Mouse (Mus musculus): ENCODE measurements around the gene Npas2. TPM values are rescaled to one million over a fixed set of nuclear protein-coding genes. Genes with fewer than 3 reads are reported as not detected.
A peak's percentile ranks its signal among the peaks of the same experiment; 100 is the strongest.

Npas2 gene
- 10 to 100 TPM; 65.7 to 75.6 TPM for total RNA-seq (2021)
- long read RNA-seq, experiment 1, full-length matches to known transcripts: 7 of 73 reads
- long read RNA-seq, experiment 1, partial matches to known transcripts: 44 of 73 reads
- long read RNA-seq, experiment 1, other reads (novel, unspliced or antisense): 22 of 73 reads
- long read RNA-seq, experiment 2, full-length matches to known transcripts: 4 of 39 reads
- long read RNA-seq, experiment 2, partial matches to known transcripts: 8 of 39 reads
- long read RNA-seq, experiment 2, other reads (novel, unspliced or antisense): 27 of 39 reads

GRCm38 (mm10) chr1:39192997-39193861, at the start of gene Npas2:
Npas2 (plus strand) TSS chr1:39193731.
- peak; percentile 49 to 57 for DNase-seq (ENCODE audit: extremely low spot score in 1 of 2, low spot score in 2 of 2)
- intact Hi-C loops (cut with DNase I): loop anchor here (1.0 to 10.0 kb wide), 5 partner anchors 16 to 342 kb away; partner anchors contain the start of gene Cnot11
- H3K4me3 ChIP-seq: peak within 1 kb of the TSS; percentile 73
- H3K27ac ChIP-seq: peak within 1 kb of the TSS; percentile 96
- TF ChIP-seq CTCF (IDR thresholded peaks at IDR 0.05): no peak

- Histone ChIP-seq H3K27ac (no peak overlapping the region), H3K4me3 (no peak overlapping the region)
- no peak for TF ChIP-seq CTCF (IDR thresholded peaks at IDR 0.05)
- intact Hi-C loops (cut with DNase I): no loop called here
- no peak for DNase-seq (ENCODE audit: extremely low spot score in 1 of 2, low spot score in 2 of 2)
These were observed 36.8 kb upstream of the Npas2 start for GRCm38 (mm10) chr1:39156778-39157177.

GRCm38 (mm10) chr1:39160167-39160566, 33.4 kb upstream of the Npas2 start:
- H3K27ac ChIP-seq: no peak overlapping the region
- peak; percentile 19 to 52 for DNase-seq (ENCODE audit: extremely low spot score in 1 of 2, low spot score in 2 of 2)
- no peak overlapping the region for H3K4me3 ChIP-seq
- intact Hi-C loops (cut with DNase I): no loop called here
- no peak for TF ChIP-seq CTCF (IDR thresholded peaks at IDR 0.05)

- no peak overlapping the region for H3K27ac ChIP-seq
- intact Hi-C loops (cut with DNase I): no loop called here
- no peak overlapping the region for H3K4me3 ChIP-seq
- TF ChIP-seq CTCF (IDR thresholded peaks at IDR 0.05): no peak
- DNase-seq (ENCODE audit: extremely low spot score in 1 of 2, low spot score in 2 of 2): no peak
These were observed 30.5 kb upstream of the Npas2 start for GRCm38 (mm10) chr1:39163077-39163476.

GRCm38 (mm10) chr1:39176690-39177089, 16.8 kb upstream of the Npas2 start:
- DNase-seq (ENCODE audit: extremely low spot score in 1 of 2, low spot score in 2 of 2): no peak
- intact Hi-C loops (cut with DNase I): loop anchor here (1.0 kb wide), 4 partner anchors 17 to 163 kb away; partner anchors contain the start of gene Npas2
- Histone ChIP-seq H3K27ac (peak overlapping the region; percentile 87), H3K4me3 (no peak overlapping the region)
- TF ChIP-seq CTCF (IDR thresholded peaks at IDR 0.05): no peak

GRCm38 (mm10) chr1:39177211-39177610, 16.3 kb upstream of the Npas2 start:
- intact Hi-C loops (cut with DNase I): loop anchor here (1.0 kb wide), 4 partner anchors 16 to 164 kb away; partner anchors contain the start of gene Npas2
- DNase-seq (ENCODE audit: extremely low spot score in 1 of 2, low spot score in 2 of 2): peak; percentile 68 to 72
- Histone ChIP-seq H3K4me3 (no peak overlapping the region), H3K27ac (peak overlapping the region; percentile 87)
- no peak; the same call in 1 of the 2 replicates for TF ChIP-seq CTCF (IDR thresholded peaks at IDR 0.05)

- DNase-seq (ENCODE audit: extremely low spot score in 1 of 2, low spot score in 2 of 2): peak in 1 of 2 experiments; percentile 33
- intact Hi-C loops (cut with DNase I): no loop called here
- TF ChIP-seq CTCF (IDR thresholded peaks at IDR 0.05): no peak
- no peak overlapping the region for H3K4me3 ChIP-seq
- H3K27ac ChIP-seq: 0 out of 2 replicates have a peak overlapping the region, but pooled peaks have one; percentile 47
These were observed 13.7 kb upstream of the Npas2 start for GRCm38 (mm10) chr1:39179806-39180205.

GRCm38 (mm10) chr1:39180517-39180916, 13.0 kb upstream of the Npas2 start:
- TF ChIP-seq CTCF (IDR thresholded peaks at IDR 0.05): peak; percentile 43
- no peak overlapping the region for H3K27ac ChIP-seq
- no peak for DNase-seq (ENCODE audit: extremely low spot score in 1 of 2, low spot score in 2 of 2)
- no peak overlapping the region for H3K4me3 ChIP-seq
- intact Hi-C loops (cut with DNase I): no loop called here

- Histone ChIP-seq H3K4me3 (no peak overlapping the region), H3K27ac (no peak overlapping the region)
- no peak for TF ChIP-seq CTCF (IDR thresholded peaks at IDR 0.05)
- intact Hi-C loops (cut with DNase I): no loop called here
- no peak for DNase-seq (ENCODE audit: extremely low spot score in 1 of 2, low spot score in 2 of 2)
These were observed 11.6 kb upstream of the Npas2 start for GRCm38 (mm10) chr1:39181901-39182300.

- DNase-seq (ENCODE audit: extremely low spot score in 1 of 2, low spot score in 2 of 2): no peak
- no peak for TF ChIP-seq CTCF (IDR thresholded peaks at IDR 0.05)
- no peak overlapping the region for H3K4me3 ChIP-seq
- H3K27ac ChIP-seq: no peak overlapping the region
- intact Hi-C loops (cut with DNase I): no loop called here
These were observed 7.7 kb upstream of the Npas2 start for GRCm38 (mm10) chr1:39185833-39186232.

- no peak overlapping the region for H3K4me3 ChIP-seq
- TF ChIP-seq CTCF (IDR thresholded peaks at IDR 0.05): no peak
- intact Hi-C loops (cut with DNase I): no loop called here
- peak overlapping the region; percentile 40; the same call in 1 of the 2 replicates for H3K27ac ChIP-seq
- DNase-seq (ENCODE audit: extremely low spot score in 1 of 2, low spot score in 2 of 2): no peak
These were observed 6.7 kb upstream of the Npas2 start for GRCm38 (mm10) chr1:39186711-39187437.
